Mouse (Mus musculus): ENCODE results near the gene Parva.

Gene Parva

GRCm38 (mm10) chr7:112473649-112474435 is 46.5 kb downstream of the Parva start:
- no peak for DNase-seq

- DNase-seq = peak; percentile 72
Observed at GRCm38 (mm10) chr7:112479116-112479515, 51.8 kb downstream of the Parva start.

- DNase-seq = no peak
Observed at GRCm38 (mm10) chr7:112481031-112481430, 53.7 kb downstream of the Parva start.

GRCm38 (mm10) chr7:112482572-112482971 is 55.3 kb downstream of the Parva start:
- peak; percentile 69 for DNase-seq

- no peak for DNase-seq
Observed at GRCm38 (mm10) chr7:112483382-112483781, 56.1 kb downstream of the Parva start.

GRCm38 (mm10) chr7:112490825-112491224 is 63.5 kb downstream of the Parva start:
- DNase-seq = no peak

- DNase-seq = no peak
Observed at GRCm38 (mm10) chr7:112491737-112492136, 64.4 kb downstream of the Parva start.

- DNase-seq = no peak
Observed at GRCm38 (mm10) chr7:112495950-112496349, 68.6 kb downstream of the Parva start.

- DNase-seq = no peak
Observed at GRCm38 (mm10) chr7:112496921-112497320, 69.6 kb downstream of the Parva start.

- DNase-seq = no peak
Observed at GRCm38 (mm10) chr7:112498591-112499301, 71.4 kb downstream of the Parva start.

GRCm38 (mm10) chr7:112499453-112500133 is 72.3 kb downstream of the Parva start:
- no peak for DNase-seq

- no peak for DNase-seq
Observed at GRCm38 (mm10) chr7:112500134-112500490, 72.8 kb downstream of the Parva start.

GRCm38 (mm10) chr7:112502050-112502809 is 74.9 kb downstream of the Parva start:
- DNase-seq = no peak

- no peak for DNase-seq
Observed at GRCm38 (mm10) chr7:112502845-112503244, 75.5 kb downstream of the Parva start.

- DNase-seq = no peak
Observed at GRCm38 (mm10) chr7:112503448-112503847, 76.1 kb downstream of the Parva start.

GRCm38 (mm10) chr7:112503917-112504316 is 76.6 kb downstream of the Parva start:
- DNase-seq = no peak

GRCm38 (mm10) chr7:112509107-112509506 is 81.8 kb downstream of the Parva start:
- no peak for DNase-seq

- DNase-seq = no peak
Observed at GRCm38 (mm10) chr7:112510336-112511048, 83.2 kb downstream of the Parva start.

- DNase-seq = no peak
Observed at GRCm38 (mm10) chr7:112511309-112511708, 84.0 kb downstream of the Parva start.

- DNase-seq = no peak
Observed at GRCm38 (mm10) chr7:112512257-112512656, 85.0 kb downstream of the Parva start.

GRCm38 (mm10) chr7:112512895-112513294 is 85.6 kb downstream of the Parva start:
- DNase-seq = no peak

GRCm38 (mm10) chr7:112514636-112515193 is 87.4 kb downstream of the Parva start:
- DNase-seq = no peak
